Mouse (Mus musculus): ENCODE measurements around the gene Dkk3. TPM values are rescaled to one million over a fixed set of nuclear protein-coding genes. Genes with fewer than 3 reads are reported as not detected.
"Not testable (repeated sequence)": the region's sequence is repeated elsewhere in the genome, so short reads cannot be mapped to it uniquely, and the experiment has no call there.

The Dkk3 gene
- total and polyA plus RNA-seq, 2 experiments from 2014 or later, result 30.9 to 38.8 TPM

DNA sequence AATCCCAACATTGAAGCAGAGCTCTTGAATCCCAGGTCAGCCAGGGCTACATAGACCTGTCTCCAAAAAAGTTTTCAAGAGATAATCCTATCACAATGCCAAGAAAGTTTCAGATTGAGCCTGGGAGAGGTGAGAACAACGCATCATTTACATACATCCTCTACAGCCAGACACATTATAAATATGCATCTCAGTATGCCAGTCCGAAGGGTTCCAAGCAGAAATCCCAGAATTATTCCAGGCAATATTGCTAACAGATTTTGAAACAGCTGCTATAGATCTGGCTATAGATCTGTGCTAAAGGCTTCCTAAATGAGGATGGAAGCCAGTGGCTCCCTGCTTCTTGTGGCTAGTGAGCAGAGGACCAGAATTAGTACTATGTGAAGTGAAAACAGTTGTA lies 58.0 kb downstream of the Dkk3 start:
- no peak overlapping the region for H3K4me2 ChIP-seq (ENCODE audit: low read depth, low read length, poor library complexity, severe bottlenecking)
- peaks cover 43% of the 10 kb centered on the region for H3K36me3 ChIP-seq (ENCODE audit: insufficient read depth, low read length)
- TF ChIP-seq CTCF (IDR thresholded peaks at IDR 0.05), result no peak
- H3K9ac ChIP-seq (replicated peaks; ENCODE audit: low read length, poor library complexity, severe bottlenecking), result no peak overlapping the region
- DNase-seq (ENCODE audit: low spot score) (no peak), ATAC-seq (ENCODE audit: low FRiP score) (no peak)
- H3K9me3 ChIP-seq (ENCODE audit: low read length), result no peaks in the 10 kb centered on the region
- H3K27ac ChIP-seq (ENCODE audit: low read depth, low read length), result no peak overlapping the region
- no peaks in the 10 kb centered on the region for H3K27me3 ChIP-seq (ENCODE audit: insufficient read depth, low read length)
- H3K4me1 ChIP-seq (ENCODE audit: insufficient read depth, low read length), result no peaks in the 10 kb centered on the region
- H3K4me3 ChIP-seq (ENCODE audit: low read depth, low read length), result no peak overlapping the region
- 86% methylated on average over 2 of the region's 2 CpGs for WGBS

DNA sequence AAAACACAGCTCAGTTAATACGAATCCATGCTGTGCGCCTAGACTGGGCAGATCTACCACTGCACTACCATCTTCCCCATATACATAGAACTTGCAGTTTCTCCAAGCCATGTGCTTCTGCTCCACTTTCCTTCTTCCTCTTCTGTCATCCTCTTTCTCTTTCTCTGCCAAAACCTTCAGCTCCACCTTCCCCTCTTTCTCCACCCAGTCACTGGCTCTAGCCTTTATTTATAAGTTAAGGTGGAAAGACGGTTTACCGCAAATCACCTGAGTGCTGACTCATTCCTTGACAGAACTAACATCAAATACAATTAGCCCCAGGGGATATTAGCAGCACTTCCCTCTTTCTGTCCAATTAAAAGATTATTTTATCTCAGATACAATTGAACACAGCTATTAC lies 63.9 kb downstream of the Dkk3 start:
- not testable (repeated sequence) for H3K9ac ChIP-seq (replicated peaks; ENCODE audit: low read length, poor library complexity, severe bottlenecking); DNase-seq (ENCODE audit: low spot score); H3K27me3 ChIP-seq (ENCODE audit: insufficient read depth, low read length); H3K9me3 ChIP-seq (ENCODE audit: low read length); H3K4me1 ChIP-seq (ENCODE audit: insufficient read depth, low read length); H3K4me2 ChIP-seq (ENCODE audit: low read depth, low read length, poor library complexity, severe bottlenecking); H3K27ac ChIP-seq (ENCODE audit: low read depth, low read length); H3K4me3 ChIP-seq (ENCODE audit: low read depth, low read length); ATAC-seq (ENCODE audit: low FRiP score)
- H3K36me3 ChIP-seq (ENCODE audit: insufficient read depth, low read length), result peaks cover 37% of the 10 kb centered on the region
- WGBS, result 87% methylated on average over 4 of the region's 4 CpGs

DNA sequence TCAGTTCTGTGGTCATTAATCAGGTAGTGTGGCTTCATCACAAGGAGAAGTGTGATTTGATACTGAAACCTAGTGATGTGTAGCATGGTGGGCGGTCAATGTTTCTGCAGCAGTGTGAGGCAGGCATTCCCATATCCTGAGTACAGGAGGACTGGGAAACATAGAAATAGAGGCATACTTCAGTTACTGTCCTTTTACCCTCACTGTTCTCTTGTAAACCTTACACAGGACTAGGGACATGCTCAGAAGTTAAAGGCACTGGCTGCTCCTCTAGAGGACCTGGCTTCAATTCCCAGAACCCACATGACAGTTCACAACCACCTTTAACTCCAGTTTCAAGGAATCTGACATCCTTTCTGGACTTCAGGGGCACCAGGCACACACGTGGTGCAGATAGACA lies 72.7 kb downstream of the Dkk3 start:
- TF ChIP-seq CTCF (IDR thresholded peaks at IDR 0.05), result no peak
- 94% methylated on average over 2 of the region's 2 CpGs for WGBS
- DNase-seq (ENCODE audit: low spot score) (no peak), ATAC-seq (ENCODE audit: low FRiP score) (no peak)
- Histone ChIP-seq H3K27me3 (ENCODE audit: insufficient read depth, low read length) (no peaks in the 10 kb centered on the region), H3K9me3 (ENCODE audit: low read length) (no peaks in the 10 kb centered on the region), H3K4me3 (ENCODE audit: low read depth, low read length) (no peak overlapping the region), H3K36me3 (ENCODE audit: insufficient read depth, low read length) (peaks cover 39% of the 10 kb centered on the region), H3K4me1 (ENCODE audit: insufficient read depth, low read length) (no peaks in the 10 kb centered on the region), H3K27ac (ENCODE audit: low read depth, low read length) (no peak overlapping the region), H3K4me2 (ENCODE audit: low read depth, low read length, poor library complexity, severe bottlenecking) (no peak overlapping the region), H3K9ac (replicated peaks; ENCODE audit: low read length, poor library complexity, severe bottlenecking) (no peak overlapping the region)

DNA sequence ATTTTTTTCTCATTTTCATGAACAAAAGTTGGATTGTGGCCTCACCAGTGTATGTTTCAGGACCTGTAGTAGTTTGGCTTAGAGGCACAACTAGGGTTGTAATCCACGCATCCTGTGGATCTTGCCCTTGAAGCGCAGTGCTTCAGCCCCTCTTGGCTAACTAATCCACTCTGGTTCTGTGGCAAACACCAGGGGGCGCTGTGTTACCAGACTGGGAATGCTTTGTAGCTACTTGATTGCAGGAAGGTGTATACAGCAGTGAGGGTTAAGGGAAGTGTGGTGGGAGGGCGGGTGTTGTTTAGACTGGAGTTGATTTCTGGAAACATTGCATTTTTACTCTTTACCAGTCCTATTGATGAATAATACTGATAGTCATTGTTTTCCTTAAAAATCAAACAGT lies 73.8 kb downstream of the Dkk3 start:
- no peak for ATAC-seq (ENCODE audit: low FRiP score)
- no peaks in the 10 kb centered on the region for H3K4me1 ChIP-seq (ENCODE audit: insufficient read depth, low read length)
- WGBS, result 37% methylated on average over 4 of the region's 4 CpGs
- no peak overlapping the region for H3K9ac ChIP-seq (replicated peaks; ENCODE audit: low read length, poor library complexity, severe bottlenecking)
- DNase-seq (ENCODE audit: low spot score), result peak; percentile 87
- H3K27ac ChIP-seq (ENCODE audit: low read depth, low read length), result no peak overlapping the region
- peak; percentile 94 for TF ChIP-seq CTCF (IDR thresholded peaks at IDR 0.05)
- H3K4me2 ChIP-seq (ENCODE audit: low read depth, low read length, poor library complexity, severe bottlenecking), result no peak overlapping the region
- H3K27me3 ChIP-seq (ENCODE audit: insufficient read depth, low read length), result no peaks in the 10 kb centered on the region
- H3K9me3 ChIP-seq (ENCODE audit: low read length), result no peaks in the 10 kb centered on the region
- no peak overlapping the region for H3K4me3 ChIP-seq (ENCODE audit: low read depth, low read length)
- H3K36me3 ChIP-seq (ENCODE audit: insufficient read depth, low read length), result peaks cover 29% of the 10 kb centered on the region

DNA sequence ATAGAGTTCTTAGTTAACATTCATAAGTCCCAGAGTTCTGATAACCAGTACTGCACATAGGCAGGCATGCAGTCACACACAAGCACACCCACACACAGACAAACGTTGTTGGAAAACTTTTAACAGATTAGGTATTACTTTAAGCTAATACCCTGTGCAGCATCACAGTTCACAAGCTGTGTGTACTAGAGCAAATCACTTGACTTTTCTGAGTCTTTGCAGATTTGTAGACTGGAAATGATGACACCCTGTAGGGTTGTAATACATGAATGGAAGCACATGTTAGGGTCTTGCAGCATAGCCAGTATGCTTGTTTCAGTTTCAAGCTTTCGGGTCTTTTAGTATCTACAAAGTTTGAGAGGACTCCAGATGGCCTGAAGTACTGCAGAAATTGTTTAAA lies 74.6 kb downstream of the Dkk3 start:
- H3K4me3 ChIP-seq (ENCODE audit: low read depth, low read length), result no peak overlapping the region
- H3K9ac ChIP-seq (replicated peaks; ENCODE audit: low read length, poor library complexity, severe bottlenecking), result no peak overlapping the region
- TF ChIP-seq CTCF (IDR thresholded peaks at IDR 0.05), result no peak
- no peaks in the 10 kb centered on the region for H3K27me3 ChIP-seq (ENCODE audit: insufficient read depth, low read length)
- no peaks in the 10 kb centered on the region for H3K9me3 ChIP-seq (ENCODE audit: low read length)
- no peak for DNase-seq (ENCODE audit: low spot score)
- peaks cover 25% of the 10 kb centered on the region for H3K36me3 ChIP-seq (ENCODE audit: insufficient read depth, low read length)
- no peak overlapping the region for H3K27ac ChIP-seq (ENCODE audit: low read depth, low read length)
- H3K4me1 ChIP-seq (ENCODE audit: insufficient read depth, low read length), result no peaks in the 10 kb centered on the region
- ATAC-seq (ENCODE audit: low FRiP score), result no peak
- 88% methylated on average over 2 of the region's 2 CpGs for WGBS
- H3K4me2 ChIP-seq (ENCODE audit: low read depth, low read length, poor library complexity, severe bottlenecking), result no peak overlapping the region

DNA sequence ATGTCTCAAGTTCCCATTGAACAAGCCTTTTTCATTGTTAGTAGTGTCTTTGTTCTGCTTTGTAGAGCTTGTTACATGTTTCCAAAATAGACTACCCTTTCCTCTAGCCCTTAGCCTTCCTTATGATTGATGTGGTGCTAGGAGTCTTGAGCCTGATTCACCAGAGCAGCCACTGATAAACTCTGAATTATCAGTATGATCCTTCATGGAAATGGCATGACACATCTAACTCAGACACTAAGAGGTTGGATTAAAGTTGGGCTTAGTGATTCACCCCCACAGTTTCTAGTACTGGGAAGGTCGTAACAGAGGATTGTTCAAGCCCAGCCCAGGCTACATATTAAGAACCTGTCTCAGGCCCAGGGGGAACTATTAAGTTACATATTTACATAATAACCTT lies 76.2 kb downstream of the Dkk3 start:
- H3K9ac ChIP-seq (replicated peaks; ENCODE audit: low read length, poor library complexity, severe bottlenecking), result no peak overlapping the region
- no peaks in the 10 kb centered on the region for H3K27me3 ChIP-seq (ENCODE audit: insufficient read depth, low read length)
- 74% methylated on average over 1 of the region's 1 CpGs for WGBS
- ATAC-seq (ENCODE audit: low FRiP score) (no peak), DNase-seq (ENCODE audit: low spot score) (no peak)
- H3K4me3 ChIP-seq (ENCODE audit: low read depth, low read length), result no peak overlapping the region
- H3K9me3 ChIP-seq (ENCODE audit: low read length), result no peaks in the 10 kb centered on the region
- H3K27ac ChIP-seq (ENCODE audit: low read depth, low read length), result no peak overlapping the region
- H3K4me2 ChIP-seq (ENCODE audit: low read depth, low read length, poor library complexity, severe bottlenecking), result no peak overlapping the region
- H3K36me3 ChIP-seq (ENCODE audit: insufficient read depth, low read length), result peaks cover 25% of the 10 kb centered on the region
- no peaks in the 10 kb centered on the region for H3K4me1 ChIP-seq (ENCODE audit: insufficient read depth, low read length)
- no peak for TF ChIP-seq CTCF (IDR thresholded peaks at IDR 0.05)
